Mouse (Mus musculus) MEL (cell line): ENCODE data around the gene Adamtsl1. TPM values are rescaled to one million over a fixed set of nuclear protein-coding genes. Genes with fewer than 3 reads are reported as not detected.

Experiments
- DNase-seq: peaks from one replicate; pipeline ENCODE4 v3.0.0; 2011; ENCODE audit warnings: low read depth, low spot score
- H3K27ac ChIP-seq: 2 replicates; pipeline ENCODE4 v1.5.1; 2012; ENCODE audit warnings: low read depth, mild to moderate bottlenecking, control low read depth, low read length, moderate library complexity; ENCODE audit not compliant: control insufficient read depth
- H3K27me3 ChIP-seq, 2 experiments: fragments of 150-350 bp in 1 of 2; sonication (generic) in 1 of 2; 2 replicates each; pipeline ENCODE4 v1.6.1; 2012; ENCODE audit warnings: low read length in 2 of 2, mild to moderate bottlenecking in 2 of 2, improper control_type of control experiment in 1 of 2, moderate library complexity in 1 of 2; ENCODE audit not compliant: insufficient read depth in 2 of 2, control insufficient read depth in 1 of 2
- H3K36me3 ChIP-seq, 2 experiments: 2 replicates each; pipeline ENCODE4 v1.6.1; 2012 to 2014; ENCODE audit warnings: low read length in 2 of 2, improper control_type of control experiment in 1 of 2, inconsistent platforms in 1 of 2, mild to moderate bottlenecking in 1 of 2; ENCODE audit not compliant: insufficient read depth in 2 of 2, control insufficient read depth in 1 of 2
- H3K4me1 ChIP-seq, 2 experiments: fragments of 150-350 bp in 1 of 2; sonication (generic) in 1 of 2; 2 replicates each; pipeline ENCODE4 v1.6.1; 2012; ENCODE audit warnings: low read length in 2 of 2, improper control_type of control experiment in 1 of 2, mild to moderate bottlenecking in 1 of 2; ENCODE audit not compliant: insufficient read depth in 2 of 2, control insufficient read depth in 1 of 2
- H3K4me3 ChIP-seq, 2 experiments: fragments of 150-350 bp in 1 of 2; sonication (generic) in 1 of 2; 2 replicates each; pipeline ENCODE4 v1.5.1; 2012; ENCODE audit warnings: low read depth in 2 of 2, low read length in 2 of 2, mild to moderate bottlenecking in 2 of 2, moderate library complexity in 2 of 2, control low read depth in 1 of 2, improper control_type of control experiment in 1 of 2; ENCODE audit not compliant: control insufficient read depth in 1 of 2, insufficient read depth in 1 of 2
- H3K79me2 ChIP-seq: 2 replicates; pipeline ENCODE4 v1.6.1; 2012; ENCODE audit warnings: mild to moderate bottlenecking, low read length, moderate library complexity; ENCODE audit not compliant: control insufficient read depth, poor library complexity, insufficient read depth
- H3K9ac ChIP-seq: 2 replicates; pipeline ENCODE4 v1.6.1; 2012; ENCODE audit warnings: low read depth, mild to moderate bottlenecking, control low read depth, low read length, moderate library complexity; ENCODE audit not compliant: control insufficient read depth, poor library complexity, severe bottlenecking
- H3K9me3 ChIP-seq: fragments of 150-350 bp; sonication (generic); replicated peaks from 2 replicates; pipeline ENCODE4 v1.6.1; 2012; ENCODE audit warnings: mild to moderate bottlenecking, low read length, improper control_type of control experiment, moderate library complexity; ENCODE audit not compliant: insufficient read depth
- CHD2 ChIP-seq: IDR thresholded peaks from 2 replicates; pipeline ENCODE4 v1.6.1; 2011; ENCODE audit warnings: low read length, improper control_type of control experiment
- CTCF ChIP-seq, 3 experiments: IDR thresholded peaks in 2 of 3; conservative IDR thresholded peaks in 1 of 3; 2 replicates each; pipeline ENCODE4 v1.5.1; 2011 to 2012; ENCODE audit warnings: low read length in 3 of 3, low read depth in 2 of 3, mild to moderate bottlenecking in 2 of 3, improper control_type of control experiment in 1 of 3, inconsistent platforms in 1 of 3, mixed read lengths in 1 of 3, moderate library complexity in 1 of 3; ENCODE audit not compliant: control insufficient read depth in 1 of 3, insufficient read depth in 1 of 3, poor library complexity in 1 of 3, severe bottlenecking in 1 of 3
- ETS1 ChIP-seq: IDR thresholded peaks from 2 replicates; pipeline ENCODE4 v1.6.1; 2012; ENCODE audit warnings: low read depth, mild to moderate bottlenecking, inconsistent platforms, low read length, improper control_type of control experiment, moderate library complexity
- GATA1 ChIP-seq: IDR thresholded peaks from 2 replicates; pipeline ENCODE4 v1.6.1; 2011; ENCODE audit warnings: low read depth, low read length, improper control_type of control experiment
- KAT2A ChIP-seq: conservative IDR thresholded peaks from 2 replicates; pipeline ENCODE4 v1.6.1; 2012; ENCODE audit warnings: low read depth, low read length, improper control_type of control experiment, inconsistent platforms
- MAZ ChIP-seq: IDR thresholded peaks from 2 replicates; pipeline ENCODE4 v1.6.1; 2012; ENCODE audit warnings: low read depth, mild to moderate bottlenecking, inconsistent platforms, low read length, improper control_type of control experiment
- MXI1 ChIP-seq: IDR thresholded peaks from 2 replicates; pipeline ENCODE4 v1.6.1; 2011; ENCODE audit warnings: mild to moderate bottlenecking, low read depth, low read length, improper control_type of control experiment
- MYB ChIP-seq: IDR thresholded peaks from 2 replicates; pipeline ENCODE4 v1.6.1; 2011; ENCODE audit warnings: mild to moderate bottlenecking, low read depth, low read length, improper control_type of control experiment
- NELFE ChIP-seq: IDR thresholded peaks from 2 replicates; pipeline ENCODE4 v1.6.1; 2011; ENCODE audit warnings: low read depth, low read length, improper control_type of control experiment
- NRF1 ChIP-seq: IDR thresholded peaks from 2 replicates; pipeline ENCODE4 v1.6.1; 2014; ENCODE audit warnings: low read depth, mild to moderate bottlenecking, inconsistent platforms, low read length, improper control_type of control experiment, moderate library complexity; ENCODE audit not compliant: poor library complexity, insufficient read depth, severe bottlenecking
- RCOR1 ChIP-seq: IDR thresholded peaks from 2 replicates; pipeline ENCODE4 v1.6.1; 2012; ENCODE audit warnings: low read depth, mild to moderate bottlenecking, inconsistent platforms, low read length, improper control_type of control experiment
- SMC3 ChIP-seq: IDR thresholded peaks from 2 replicates; pipeline ENCODE4 v1.6.1; 2011; ENCODE audit warnings: low read depth, low read length, improper control_type of control experiment
- TBP ChIP-seq: IDR thresholded peaks from 2 replicates; pipeline ENCODE4 v1.8.0; 2011; ENCODE audit warnings: low read depth, low read length, improper control_type of control experiment
- UBTF ChIP-seq: IDR thresholded peaks from 2 replicates; pipeline ENCODE4 v1.6.1; 2012; ENCODE audit warnings: low read depth, mild to moderate bottlenecking, inconsistent platforms, low read length, improper control_type of control experiment, moderate library complexity, borderline replicate concordance; ENCODE audit not compliant: insufficient read depth
- USF2 ChIP-seq, 2 experiments: IDR thresholded peaks; 2 replicates each; pipeline ENCODE4 v1.6.1; 2011 to 2012; ENCODE audit warnings: improper control_type of control experiment in 2 of 2, low read length in 2 of 2, borderline replicate concordance in 1 of 2, inconsistent platforms in 1 of 2, low read depth in 1 of 2, mild to moderate bottlenecking in 1 of 2; ENCODE audit not compliant: insufficient read depth in 1 of 2
- ZMIZ1 ChIP-seq: IDR thresholded peaks from 2 replicates; pipeline ENCODE4 v1.6.1; 2012; ENCODE audit warnings: low read depth, mild to moderate bottlenecking, inconsistent platforms, low read length, improper control_type of control experiment, moderate library complexity
- polyA plus RNA-seq, 2 experiments: library from polyadenylated mRNA; stranded (reverse) in 1 of 2; unstranded in 1 of 2; fragments of >175 nt in 1 of 2; fragments of >200 nt in 1 of 2; gene quantifications; 2 replicates each; pipeline versions ENCODE4 v1.2.1 to v1.2.4; 2012; ENCODE audit warnings: low replicate concordance in 2 of 2, low read depth in 1 of 2; ENCODE audit not compliant: insufficient read length in 2 of 2, insufficient read depth in 1 of 2, missing spikeins in 1 of 2
- total RNA-seq: library from RNA; depleted of rRNA; stranded (reverse); fragments of 300-350 nt; gene quantifications from 2 replicates; pipeline ENCODE4 v1.2.3, GENCODE M21; 2012

Gene Adamtsl1
- total and polyA plus RNA-seq, 3 experiments: not detected

- H3K4me1 ChIP-seq: no peaks in the 10 kb centered on the region
- no peak for DNase-seq
- no peaks in the 10 kb centered on the region for H3K36me3 ChIP-seq
- no peak overlapping the region for H3K4me3 ChIP-seq
- H3K27me3 ChIP-seq: no peaks in the 10 kb centered on the region
- H3K27ac ChIP-seq: no peak overlapping the region
- no peaks in the 10 kb centered on the region for H3K9me3 ChIP-seq
- H3K9ac ChIP-seq: no peak overlapping the region
- TF ChIP-seq MXI1 (no peak), CHD2 (no peak), USF2 (IDR thresholded peaks at IDR 0.05; ENCODE audit: borderline replicate concordance in 1 of 2, insufficient read depth in 1 of 2, low read depth in 1 of 2, low read length in 2 of 2) (no peak), NRF1 (no peak), UBTF (no peak), TBP (no peak)
- H3K79me2 ChIP-seq: no peaks in the 10 kb centered on the region
Measured at GRCm38 (mm10) chr4:86018928-86019327, 505.0 kb downstream of the Adamtsl1 start.

GRCm38 (mm10) chr4:86019586-86019985 lies 505.6 kb downstream of the Adamtsl1 start:
- Histone ChIP-seq H3K4me3 (no peak overlapping the region), H3K9me3 (no peaks in the 10 kb centered on the region), H3K27me3 (no peaks in the 10 kb centered on the region), H3K36me3 (no peaks in the 10 kb centered on the region), H3K27ac (no peak overlapping the region), H3K4me1 (no peaks in the 10 kb centered on the region), H3K79me2 (no peaks in the 10 kb centered on the region), H3K9ac (no peak overlapping the region)
- TF ChIP-seq ZMIZ1 (no peak), SMC3 (no peak), GATA1 (no peak), KAT2A (no peak), ETS1 (no peak), CTCF (IDR thresholded peaks at IDR 0.05 in 2 of 3, conservative IDR thresholded peaks at IDR 0.05 in 1 of 3; ENCODE audit: control insufficient read depth in 1 of 3, insufficient read depth in 1 of 3, low read depth in 2 of 3, low read length in 3 of 3, poor library complexity in 1 of 3, severe bottlenecking in 1 of 3) (no peak), RCOR1 (no peak), MYB (no peak), USF2 (IDR thresholded peaks at IDR 0.05; ENCODE audit: borderline replicate concordance in 1 of 2, insufficient read depth in 1 of 2, low read depth in 1 of 2, low read length in 2 of 2) (no peak), MAZ (no peak), NELFE (no peak)
- no peak for DNase-seq
